9 mouse cellular contexts compared by ENCODE assay signal in genomic region chr8:120424829-120425198, GRCm38 (mm10).
A peak's percentile ranks its signal among the peaks of the same experiment; 100 is the strongest.
DNase-seq lines count a peak whose midpoint lies in the region; ATAC-seq and TF ChIP-seq lines count a peak whose summit lies in the region.
"Had no signal": no experiment of that assay in that cellular context is flagged by ENCODE, and none has a peak within 500 bp of the region (broad histone marks: within the 10 kb centered on the region; RNA-seq: fewer than 3 reads in every experiment).

No protein-coding gene starts in this region.

- no peaks in the 10 kb centered on the region for H3K27me3 ChIP-seq in heart, postnatal 0 days (ENCODE audit: control insufficient read depth, insufficient read depth, low read length)
- no peaks in the 10 kb centered on the region for H3K27me3 ChIP-seq in embryonic facial prominence, embryonic 13.5 days
- H3K27me3 ChIP-seq in hindbrain, embryonic 13.5 days = 0 out of 2 replicates have a peak, but pooled peaks cover 2% of the 10 kb centered on the region
- no peaks in the 10 kb centered on the region for H3K27me3 ChIP-seq in midbrain, embryonic 14.5 days (ENCODE audit: control insufficient read depth, insufficient read depth, low read length)

- no peaks in the 10 kb centered on the region for H3K36me3 ChIP-seq in heart, postnatal 0 days (replicated peaks; ENCODE audit: control insufficient read depth, insufficient read depth, low read length)
- no peaks in the 10 kb centered on the region for H3K36me3 ChIP-seq in embryonic facial prominence, embryonic 13.5 days
- H3K36me3 ChIP-seq in hindbrain, embryonic 13.5 days = no peaks in the 10 kb centered on the region
- H3K36me3 ChIP-seq in midbrain, embryonic 14.5 days (ENCODE audit: control insufficient read depth, insufficient read depth, low read length) = no peaks in the 10 kb centered on the region

- no peaks in the 10 kb centered on the region for H3K9me3 ChIP-seq in heart, postnatal 0 days (replicated peaks; ENCODE audit: control insufficient read depth, low read length)
- H3K9me3 ChIP-seq in embryonic facial prominence, embryonic 13.5 days = no peaks in the 10 kb centered on the region
- no peaks in the 10 kb centered on the region for H3K9me3 ChIP-seq in hindbrain, embryonic 13.5 days
- H3K9me3 ChIP-seq in midbrain, embryonic 14.5 days (ENCODE audit: control insufficient read depth, low read length) = no peaks in the 10 kb centered on the region

- TF ChIP-seq CTCF in heart, postnatal 0 days (IDR thresholded peaks at IDR 0.05; ENCODE audit: low read depth) = no peak

- H3K4me2 ChIP-seq in heart, postnatal 0 days (ENCODE audit: low read depth, low read length) = no peak overlapping the region
- H3K4me2 ChIP-seq in embryonic facial prominence, embryonic 13.5 days = peak overlapping the region; percentile 39
- H3K4me2 ChIP-seq in hindbrain, embryonic 13.5 days = peak overlapping the region; percentile 20
- H3K4me2 ChIP-seq in midbrain, embryonic 14.5 days (ENCODE audit: low read length) = no peak overlapping the region

- ATAC-seq in heart, postnatal 0 days (ENCODE audit: insufficient read depth, low read depth) = no peak
- ATAC-seq in embryonic facial prominence, embryonic 13.5 days (ENCODE audit: insufficient number of reproducible peaks, insufficient read depth, low FRiP score, low TSS enrichment, low read depth) = no peak
- ATAC-seq in hindbrain, embryonic 13.5 days (ENCODE audit: low FRiP score) = no peak
- ATAC-seq in midbrain, embryonic 14.5 days (ENCODE audit: low FRiP score, low TSS enrichment) = no peak
- no peak for ATAC-seq in erythroblast, adult 5-6 weeks (replicated peaks; ENCODE audit: low FRiP score, poor library complexity, severe bottlenecking)

- 0 out of 2 replicates have a peak overlapping the region, but pooled peaks have one; percentile 26 for H3K9ac ChIP-seq in heart, postnatal 0 days (replicated peaks; ENCODE audit: low read depth, low read length)
- peak overlapping the region; percentile 54; the same call in 1 of the 2 replicates for H3K9ac ChIP-seq in embryonic facial prominence, embryonic 13.5 days
- H3K9ac ChIP-seq in hindbrain, embryonic 13.5 days = peak overlapping the region; percentile 61
- H3K9ac ChIP-seq in midbrain, embryonic 14.5 days (replicated peaks; ENCODE audit: low read length) = peak overlapping the region; percentile 24; the same call in 1 of the 2 replicates

- intact Hi-C loops in heart, postnatal 36 days (cut with DNase I) = no loop called here

- TF ChIP-seq EP300 in heart, postnatal 0 days (IDR thresholded peaks at IDR 0.05; ENCODE audit: low read depth) = no peak

- no peak overlapping the region for H3K27ac ChIP-seq in heart, postnatal 0 days (ENCODE audit: low read depth)
- peak overlapping the region; percentile 92 for H3K27ac ChIP-seq in embryonic facial prominence, embryonic 13.5 days
- peak overlapping the region; percentile 97 for H3K27ac ChIP-seq in hindbrain, embryonic 13.5 days
- peak overlapping the region; percentile 89 for H3K27ac ChIP-seq in midbrain, embryonic 14.5 days (replicated peaks; ENCODE audit: low read depth, low read length)

- WGBS in heart, postnatal 0 days = 51% methylated on average over 4 of the region's 4 CpGs
- 22% methylated on average over 4 of the region's 4 CpGs for WGBS in embryonic facial prominence, embryonic 13.5 days
- WGBS in hindbrain, embryonic 13.5 days = 39% methylated on average over 4 of the region's 4 CpGs
- 20% methylated on average over 4 of the region's 4 CpGs for WGBS in midbrain, embryonic 14.5 days

- no peak for DNase-seq in heart, postnatal 0 days (ENCODE audit: low spot score)
- DNase-seq in heart, postnatal 36 days = no peak
- no peak for DNase-seq in midbrain, embryonic 14.5 days
- DNase-seq in cerebellum, adult 9-11 months = no peak
- no peak for DNase-seq in thymus, postnatal 0 days (ENCODE audit: low spot score)
- DNase-seq: cerebellum, adult 11 months had no signal

- H3K4me1 ChIP-seq in heart, postnatal 0 days (ENCODE audit: control insufficient read depth, insufficient read depth) = peaks cover 46% of the 10 kb centered on the region
- H3K4me1 ChIP-seq in embryonic facial prominence, embryonic 13.5 days = peaks cover 89% of the 10 kb centered on the region
- H3K4me1 ChIP-seq in hindbrain, embryonic 13.5 days (replicated peaks) = peaks cover 89% of the 10 kb centered on the region
- peaks cover 77% of the 10 kb centered on the region for H3K4me1 ChIP-seq in midbrain, embryonic 14.5 days (ENCODE audit: control insufficient read depth, insufficient read depth, low read length)

- H3K4me3 ChIP-seq in heart, postnatal 0 days (ENCODE audit: low read depth, low read length) = no peak overlapping the region
- no peak overlapping the region for H3K4me3 ChIP-seq in embryonic facial prominence, embryonic 13.5 days
- no peak overlapping the region for H3K4me3 ChIP-seq in hindbrain, embryonic 13.5 days
- no peak overlapping the region for H3K4me3 ChIP-seq in midbrain, embryonic 14.5 days (replicated peaks; ENCODE audit: low read depth, low read length)

Comparison
In these comparisons a context has a peak if more than half of its experiments do, and no peak if none do; other contexts are left out.
1. H3K4me2 ChIP-seq: peak in embryonic facial prominence, embryonic 13.5 days (single experiment) and hindbrain, embryonic 13.5 days (single experiment); none in heart, postnatal 0 days (single experiment) and midbrain, embryonic 14.5 days (single experiment).
2. Peak in every context shown above with its lines, with median percentiles within 50 percentile points of each other: H3K9ac ChIP-seq.